Mouse (Mus musculus) liver, adult 2 months (tissue): ENCODE data around the gene Prkag2.

Experiments
- CTCF ChIP-seq: fragments of 200-500 bp; IDR thresholded peaks from 2 replicates; pipeline ENCODE4 v1.5.1; 2011; ENCODE audit warnings: low read depth, low read length, control low read depth
- POLR2A ChIP-seq: fragments of 200-500 bp; IDR thresholded peaks from 2 replicates; pipeline ENCODE4 v1.6.1; 2011; ENCODE audit warnings: low read length, control low read depth; ENCODE audit not compliant: insufficient read depth; ENCODE audit errors: extremely low read depth

GRCm38 (mm10) chr5:25100157-25100515 is 306 bp downstream of the Prkag2 start:
- TF ChIP-seq CTCF, result no peak
- no peak for TF ChIP-seq POLR2A
